Mouse (Mus musculus) forebrain, embryonic 11.5 days (tissue): ENCODE measurements around the gene Lxn. TPM values are rescaled to one million over a fixed set of nuclear protein-coding genes. Genes with fewer than 3 reads are reported as not detected.

Experiments
- ATAC-seq: fragments of 200-750 bp; cut with Nextera tagmentation; replicated peaks from 2 replicates; pipeline ENCODE4 v1.8.0; 2017; ENCODE audit warnings: moderate TSS enrichment; ENCODE audit not compliant: low FRiP score
- DNase-seq: peaks from one replicate; pipeline ENCODE4 v3.0.0-alpha.2; 2017; ENCODE audit warnings: low spot score
- H3K27ac ChIP-seq: fragments of 300-500 bp; sonication (generic); 2 replicates; pipeline ENCODE4 v1.5.1; 2014; ENCODE audit warnings: low read depth, low read length
- H3K27me3 ChIP-seq: fragments of 300-500 bp; sonication (generic); 2 replicates; pipeline ENCODE4 v1.6.1; 2014; ENCODE audit warnings: mild to moderate bottlenecking, low read length, mixed read lengths; ENCODE audit not compliant: control insufficient read depth, insufficient read depth
- H3K36me3 ChIP-seq: fragments of 300-500 bp; sonication (generic); 2 replicates; pipeline ENCODE4 v1.6.1; 2014; ENCODE audit warnings: mild to moderate bottlenecking, low read length, moderate library complexity, mixed read lengths; ENCODE audit not compliant: control insufficient read depth, insufficient read depth
- H3K4me1 ChIP-seq: fragments of 300-500 bp; sonication (generic); replicated peaks from 2 replicates; pipeline ENCODE4 v1.6.1; 2014; ENCODE audit warnings: low read length, mixed read lengths; ENCODE audit not compliant: control insufficient read depth, insufficient read depth
- H3K4me2 ChIP-seq: fragments of 300-500 bp; sonication (generic); 2 replicates; pipeline ENCODE4 v1.6.1; 2014; ENCODE audit warnings: low read depth, mild to moderate bottlenecking, low read length, moderate library complexity, mixed read lengths; ENCODE audit not compliant: severe bottlenecking
- H3K4me3 ChIP-seq: fragments of 300-500 bp; sonication (generic); 2 replicates; pipeline ENCODE4 v1.5.1; 2014; ENCODE audit warnings: low read depth, low read length
- H3K9ac ChIP-seq: fragments of 300-500 bp; sonication (generic); 2 replicates; pipeline ENCODE4 v1.6.1; 2014; ENCODE audit warnings: low read length
- H3K9me3 ChIP-seq: fragments of 300-500 bp; sonication (generic); 2 replicates; pipeline ENCODE4 v1.6.1; 2016; ENCODE audit warnings: low read length, mixed read lengths; ENCODE audit not compliant: control insufficient read depth
- WGBS: fragments of 180-500 bp; shearing (Covaris S2); extraction: QIAGEN DNeasy Blood & Tissue Kit; methylation state at CpG from one replicate; pipeline ENCODE4 v1.1.7; 2014; 5-methylcytosine and 5-hydroxymethylcytosine counted together
- polyA plus RNA-seq: library from polyadenylated mRNA; unstranded; fragments of >200 nt; fragmentation: Nextera tagmentation; extraction: Ambion mirVana; gene quantifications from 2 replicates; pipeline ENCODE4 v1.2.1, GENCODE M21; 2014

Gene Lxn
- polyA plus RNA-seq, 1 experiment from 2014 or later: 48.9 TPM

DNA sequence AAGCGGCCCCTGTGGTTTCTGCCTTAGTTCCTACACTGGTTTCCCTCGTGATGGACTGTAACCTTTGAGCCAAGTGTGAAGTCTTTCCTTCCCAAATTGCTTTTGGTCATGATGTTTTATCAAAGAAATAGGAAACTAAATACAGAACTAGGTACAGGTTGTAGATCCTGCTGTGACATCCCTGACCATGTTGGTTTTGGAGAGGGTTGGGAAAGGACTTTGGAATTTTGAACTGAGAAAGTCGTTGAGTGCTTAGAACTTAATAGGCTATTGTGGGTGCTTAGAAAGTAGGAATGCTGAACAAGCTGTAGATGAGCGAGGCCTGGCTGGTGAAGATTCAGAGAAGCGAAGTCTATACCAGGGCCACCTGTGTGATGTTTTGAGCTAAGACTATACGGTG, 29.7 kb downstream of the Lxn start:
- no peak for ATAC-seq
- Histone ChIP-seq H3K4me2 (no peak overlapping the region), H3K4me1 (0 out of 2 replicates have a peak, but pooled peaks cover 4% of the 10 kb centered on the region), H3K4me3 (no peak overlapping the region), H3K27ac (no peak overlapping the region), H3K36me3 (no peaks in the 10 kb centered on the region; the same call in 1 of the 2 replicates), H3K27me3 (no peaks in the 10 kb centered on the region), H3K9ac (no peak overlapping the region), H3K9me3 (no peaks in the 10 kb centered on the region)
- DNase-seq: no peak
- 92% methylated on average over 6 of the region's 6 CpGs for WGBS

DNA sequence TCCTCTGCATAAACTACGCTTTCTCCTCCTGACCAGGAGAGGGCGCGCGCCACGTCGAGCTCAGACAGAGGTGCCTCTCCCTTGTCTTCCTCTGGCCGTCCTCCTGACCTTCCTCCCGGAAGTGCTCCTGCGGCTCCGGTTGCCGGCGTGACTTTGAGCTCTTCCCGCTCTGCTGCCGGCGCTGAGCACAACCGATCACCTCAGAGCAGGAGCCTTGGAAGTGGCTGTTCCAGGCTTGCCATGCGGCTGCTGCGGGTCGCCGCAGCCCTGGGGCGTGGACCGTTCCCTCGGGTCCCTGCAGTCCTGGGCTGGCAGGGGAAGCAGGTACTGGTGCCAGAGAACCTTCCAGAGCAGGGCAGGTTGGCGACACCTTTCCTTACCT, 33.7 kb downstream of the Lxn start, which contains the start of gene Gfm1:
Gene Gfm1 (plus strand): TSS at position 98 of the 382 bp plus-strand sequence.
- H3K9ac ChIP-seq: peak within 1 kb of the TSS; percentile 86
- peaks cover 9% of the 10 kb centered on the region; the same call in 1 of the 2 replicates for H3K9me3 ChIP-seq
- H3K4me3 ChIP-seq: peak within 1 kb of the TSS; percentile 94
- H3K4me2 ChIP-seq: peak within 1 kb of the TSS; percentile 75
- no peaks in the 10 kb centered on the region; the same call in 1 of the 2 replicates for H3K36me3 ChIP-seq
- peak; percentile 93 for DNase-seq
- no peaks in the 10 kb centered on the region for H3K27me3 ChIP-seq
- 0% methylated on average over 24 of the region's 24 CpGs for WGBS
- 0 out of 2 replicates have a peak, but pooled peaks cover 4% of the 10 kb centered on the region for H3K4me1 ChIP-seq
- no peak within 1 kb of the TSS for H3K27ac ChIP-seq
- peak; percentile 93 for ATAC-seq

DNA sequence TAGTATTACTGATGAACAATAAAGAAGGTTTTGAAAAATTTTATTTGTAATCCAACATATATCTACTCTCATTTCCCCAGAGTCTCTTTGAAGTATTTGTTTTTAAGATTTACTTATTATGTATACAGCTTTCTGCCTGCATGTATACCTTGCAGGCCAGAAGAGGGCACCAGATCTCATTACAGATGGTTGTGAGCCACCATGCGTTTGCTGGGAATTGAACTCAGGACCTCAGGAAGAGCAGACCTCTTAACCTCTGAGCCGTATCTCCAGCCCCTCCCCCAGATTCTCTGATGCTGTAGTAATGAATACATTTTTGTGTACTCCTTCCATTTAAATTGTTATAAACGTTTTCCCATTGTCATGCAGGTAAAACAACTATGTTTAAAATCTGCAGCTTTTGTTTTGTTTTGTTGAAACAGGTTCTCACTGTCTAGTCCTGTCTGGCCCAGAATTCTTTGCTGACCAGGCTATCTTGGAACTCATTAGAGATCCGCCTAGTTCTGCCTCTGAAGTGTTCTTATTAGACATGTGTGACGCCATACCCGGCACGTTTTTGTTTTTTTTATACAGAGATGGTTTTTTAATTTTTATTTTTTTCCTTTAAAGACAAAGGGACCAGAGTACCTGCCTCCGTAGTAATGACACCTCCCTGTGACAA, 34.3 kb downstream of the Lxn start:
- Histone ChIP-seq H3K4me1 (0 out of 2 replicates have a peak, but pooled peaks cover 4% of the 10 kb centered on the region), H3K36me3 (no peaks in the 10 kb centered on the region; the same call in 1 of the 2 replicates), H3K9ac (no peak overlapping the region), H3K27ac (no peak overlapping the region), H3K4me2 (peak overlapping the region; percentile 75; the same call in 1 of the 2 replicates), H3K9me3 (peaks cover 9% of the 10 kb centered on the region; the same call in 1 of the 2 replicates), H3K4me3 (peak overlapping the region; percentile 94), H3K27me3 (no peaks in the 10 kb centered on the region)
- WGBS: 36% methylated on average over 8 of the region's 8 CpGs
- no peak for DNase-seq
- ATAC-seq: peak; percentile 81

Other genes with a start within 250 kb of the Lxn start
- gene Mlf1, start 89.8 kb downstream of the Lxn start, polyA plus RNA-seq: 24.0 and 26.0 TPM in 2 replicates
- not detected in 2 replicates for gene Gm17402, start 88.8 kb downstream of the Lxn start, polyA plus RNA-seq
- gene Gfm1, start 33.8 kb downstream of the Lxn start, polyA plus RNA-seq: 49.9 and 52.7 TPM in 2 replicates
- 0.27 and 0.37 TPM in 2 replicates for gene Rarres1, start 51.6 kb upstream of the Lxn start, polyA plus RNA-seq
- 56.3 and 61.1 TPM in 2 replicates for gene Mfsd1, start 118.8 kb upstream of the Lxn start, polyA plus RNA-seq